Mouse (Mus musculus): Measurements from ENCODE around the gene Usp37.

GRCm38 (mm10) chr1:74505721-74506464 is 38.2 kb downstream of the Usp37 start, which contains the start of gene Cnot9:
- TF ChIP-seq CTCF (IDR thresholded peaks at IDR 0.05; ENCODE audit: low read depth, low read length) (no peak), GATA1 (IDR thresholded peaks at IDR 0.05; ENCODE audit: borderline replicate concordance, low read length) (no peak), POLR2AphosphoS5 (IDR thresholded peaks at IDR 0.05; ENCODE audit: insufficient replicate concordance, low read depth, low read length) (no peak)

Data from G1E (cell line).